Mouse (Mus musculus): ENCODE results near the gene Rps10.
"Not testable (repeated sequence)": the region's sequence is repeated elsewhere in the genome, so short reads cannot be mapped to it uniquely, and the experiment has no call there.

Gene Rps10

DNA sequence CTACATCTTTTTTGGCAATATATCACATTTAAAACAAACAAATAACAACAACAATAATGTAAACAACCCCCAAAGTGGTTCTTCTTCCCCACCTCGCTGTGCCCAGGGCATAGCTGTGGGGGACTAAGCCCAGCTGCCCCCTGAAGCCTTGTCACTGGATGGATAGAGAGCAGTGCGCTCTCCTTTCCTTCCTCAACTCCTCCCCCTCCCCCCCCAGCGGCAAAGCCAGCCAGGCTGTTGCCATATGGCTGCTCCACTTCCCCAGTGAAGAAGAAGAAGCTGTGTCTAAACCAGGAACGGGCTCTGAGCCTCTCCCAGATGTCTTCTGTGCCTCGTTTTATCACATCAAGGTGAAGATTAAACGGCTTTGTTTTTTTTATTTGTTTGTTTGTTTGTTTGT lies 6.6 kb upstream of the Rps10 start:
- DNase-seq = peak; percentile 72 to 86

DNA sequence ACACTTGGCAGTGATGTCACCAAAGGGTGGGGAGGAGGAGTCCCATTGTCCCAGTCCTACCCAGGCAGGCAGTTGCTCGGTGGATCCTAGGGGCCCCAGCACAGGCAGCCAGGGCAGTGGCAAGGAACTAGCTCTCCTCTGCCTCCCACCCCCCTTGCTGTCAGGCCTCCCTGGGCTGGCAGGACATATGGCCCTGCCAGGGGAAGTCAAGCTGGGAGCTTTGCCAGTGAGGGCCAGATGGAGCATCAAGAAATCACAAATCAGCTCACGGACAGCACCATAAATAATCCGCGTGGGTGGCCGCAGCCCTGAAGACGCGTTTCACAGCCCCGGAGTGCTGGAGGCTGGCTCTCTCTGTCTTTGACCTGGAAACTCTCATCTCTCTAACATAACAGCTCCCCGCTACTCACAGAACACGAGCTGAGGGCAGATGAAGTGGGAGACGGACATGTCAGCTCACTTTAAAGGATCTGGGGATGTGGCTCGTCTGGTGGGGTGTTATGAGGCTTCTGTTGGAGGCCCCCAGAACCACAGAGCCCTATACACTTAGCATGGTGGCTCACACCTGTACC lies 6.1 kb upstream of the Rps10 start:
- DNase-seq = peak; percentile 98

DNA sequence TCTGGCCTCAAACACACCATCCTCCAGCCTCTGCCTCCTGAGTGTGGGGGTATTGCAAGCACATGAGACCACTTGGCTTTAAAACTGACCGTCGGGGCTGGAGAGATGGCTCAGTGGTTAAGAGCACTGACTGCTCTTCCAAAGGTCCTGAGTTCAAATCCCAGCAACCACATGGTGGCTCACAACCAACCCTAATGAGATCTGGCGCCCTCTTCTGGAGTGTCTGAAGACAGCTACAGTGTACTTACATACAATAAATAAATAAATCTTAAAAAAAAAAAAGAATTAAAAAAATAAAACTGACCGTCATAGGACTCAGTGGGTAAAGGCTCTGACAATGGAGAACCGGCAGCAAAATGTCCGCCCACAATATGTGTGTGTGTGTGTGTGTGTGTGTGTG lies 3.4 kb upstream of the Rps10 start:
- not testable (repeated sequence) for DNase-seq

DNA sequence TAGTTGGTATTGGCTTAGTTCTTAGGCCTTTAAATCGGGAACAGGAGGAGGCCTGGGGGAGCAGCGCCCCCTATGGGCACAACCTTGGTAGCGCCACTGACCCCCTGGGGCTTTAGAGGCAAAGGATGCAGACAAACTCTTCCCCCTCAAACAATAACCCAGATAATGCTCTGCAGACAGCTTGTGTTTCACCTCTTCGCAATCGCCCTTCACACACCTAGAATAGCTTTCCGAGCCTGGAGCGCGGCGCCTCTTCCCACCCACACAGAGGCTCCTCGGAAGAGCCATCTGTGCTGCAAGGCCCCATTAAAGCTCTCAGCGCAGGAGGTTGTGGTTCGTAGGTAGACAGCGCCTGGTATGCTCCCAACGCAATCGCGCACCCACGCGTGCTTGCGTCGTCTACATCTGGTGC lies 2.5 kb upstream of the Rps10 start:
- DNase-seq = peak; percentile 76 to 80

DNA sequence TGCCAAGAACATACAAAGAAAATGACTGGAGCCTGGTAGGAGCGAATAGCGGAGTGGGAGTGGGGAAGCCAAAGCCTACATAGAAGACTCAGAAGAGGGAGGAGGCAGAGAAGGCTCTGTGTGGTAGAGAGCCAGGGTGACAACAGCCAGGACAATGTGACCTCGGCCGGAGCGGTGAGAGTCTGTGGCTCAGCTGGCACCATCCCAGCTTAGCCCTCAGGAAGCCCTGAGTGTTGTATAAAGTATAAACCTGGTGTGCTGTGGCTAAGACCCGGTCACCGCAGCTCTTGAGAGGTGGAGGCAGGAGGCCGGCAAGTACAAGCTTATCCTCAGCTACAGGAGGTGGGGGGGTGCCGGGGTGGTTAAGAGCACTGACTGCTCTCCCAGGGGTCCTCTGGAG lies 864 bp upstream of the Rps10 start:
- peak; percentile 47 to 64 for DNase-seq

DNA sequence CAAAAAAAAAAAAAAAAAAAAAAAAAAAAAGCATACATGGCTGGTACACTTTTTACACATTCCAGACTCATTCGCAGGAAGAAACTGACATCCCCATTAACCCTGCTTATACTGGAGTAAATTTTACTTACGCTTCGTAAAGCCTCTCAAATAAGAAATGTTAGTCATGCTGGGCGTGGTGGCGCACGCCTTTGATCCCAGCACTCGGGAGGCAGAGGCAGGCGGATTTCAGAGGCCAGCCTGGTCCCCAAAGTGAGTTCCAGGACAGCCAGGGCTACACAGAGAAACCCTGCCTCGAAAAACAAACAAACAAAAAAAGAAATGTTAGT lies 930 bp downstream of the Rps10 start:
- DNase-seq = not testable (repeated sequence)

DNA sequence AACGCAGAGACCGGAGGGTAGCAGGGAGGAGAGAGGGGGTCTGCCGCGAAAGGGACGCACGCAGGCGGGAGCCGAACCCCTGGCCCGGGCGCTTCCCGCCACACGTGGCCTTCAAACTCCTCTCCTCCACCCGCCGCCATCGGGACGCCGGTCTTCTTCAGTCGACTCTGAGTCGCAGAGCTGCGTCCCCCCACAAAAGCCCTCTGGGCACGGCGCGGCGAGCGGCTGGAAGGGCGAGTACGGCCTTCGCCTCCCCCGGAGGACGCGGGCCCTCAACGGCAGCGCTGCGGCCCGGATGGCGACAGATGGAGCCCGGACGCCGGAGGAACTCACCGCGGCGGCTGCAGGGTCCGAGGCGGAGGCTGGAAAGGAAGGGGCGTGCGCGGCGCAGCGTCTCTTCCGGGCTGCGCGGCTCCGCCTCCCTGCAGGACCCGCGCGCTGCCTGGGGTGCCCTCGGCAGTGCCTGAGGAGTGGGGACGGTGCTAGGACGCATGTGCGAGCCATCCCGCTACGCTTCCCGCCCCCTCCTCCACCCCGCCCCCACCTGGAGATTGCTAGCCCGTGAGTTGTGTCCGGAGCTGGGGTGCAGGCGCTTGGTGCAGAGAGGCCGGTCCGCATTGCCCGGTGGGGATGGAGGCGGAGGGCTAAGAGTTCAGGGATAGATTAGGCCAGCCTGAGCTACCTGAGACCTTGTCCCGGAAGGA lies 1.4 kb downstream of the Rps10 start, which contains the start of gene RPS10-NUDT3:
RPS10-NUDT3 (minus strand) TSS at position 352 of the 704 bp plus-strand sequence.
- peak; percentile 90 to 94 for DNase-seq

DNA sequence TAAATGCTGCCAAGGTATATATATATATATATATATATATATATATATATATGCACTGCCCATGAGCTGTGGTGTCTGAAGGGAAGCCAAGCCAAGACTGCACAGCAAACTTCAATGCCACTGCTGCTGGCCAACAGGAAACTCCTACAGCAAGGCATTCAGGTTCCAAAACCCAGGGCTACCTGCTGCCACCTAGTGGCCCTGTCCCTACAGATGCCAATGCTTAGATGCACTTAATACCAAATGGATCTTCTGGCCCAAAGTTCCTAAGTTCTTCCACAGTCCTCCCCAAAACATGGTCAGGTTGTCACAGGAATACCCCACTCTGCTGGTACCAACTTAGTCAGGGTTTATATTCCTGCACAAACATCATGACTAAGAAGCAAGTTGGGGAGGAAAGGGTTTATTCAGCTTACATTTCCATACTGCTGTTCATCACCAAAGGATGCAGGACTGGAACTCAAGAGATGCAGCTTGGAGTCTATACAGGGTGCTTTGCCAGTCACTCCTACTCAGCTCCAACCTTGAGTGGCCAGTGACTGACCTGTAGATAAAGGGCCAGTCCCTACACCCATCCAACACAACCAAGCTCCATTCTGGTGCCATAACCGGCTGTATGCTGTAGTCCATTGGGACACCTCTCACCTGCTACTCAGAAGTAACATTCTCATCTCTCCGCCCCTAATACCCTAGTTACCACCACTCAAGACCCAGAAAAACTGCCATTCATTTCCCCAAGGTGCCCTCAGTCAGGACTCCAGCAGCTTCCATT lies 7.0 kb downstream of the Rps10 start:
- DNase-seq = peak; percentile 87 to 94

DNA sequence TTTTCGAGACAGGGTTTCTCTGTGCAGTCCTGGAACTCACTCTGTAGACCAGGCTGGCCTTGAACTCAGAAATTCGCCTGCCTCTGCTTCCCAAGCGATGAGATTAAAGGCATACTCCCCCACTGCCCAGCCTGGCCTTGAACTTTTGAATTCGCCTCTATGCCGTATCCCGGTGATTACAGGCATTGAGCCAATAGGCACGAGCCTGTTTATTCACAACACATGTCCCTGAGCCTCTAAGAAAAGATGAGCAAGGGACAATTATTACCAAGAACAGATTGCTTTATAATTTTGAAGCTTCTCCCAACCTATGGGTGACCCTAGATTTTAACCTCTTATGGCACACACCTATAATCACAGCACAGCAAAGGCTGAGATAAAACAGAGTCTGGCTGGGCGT lies 8.1 kb downstream of the Rps10 start:
- no peak for DNase-seq

DNA sequence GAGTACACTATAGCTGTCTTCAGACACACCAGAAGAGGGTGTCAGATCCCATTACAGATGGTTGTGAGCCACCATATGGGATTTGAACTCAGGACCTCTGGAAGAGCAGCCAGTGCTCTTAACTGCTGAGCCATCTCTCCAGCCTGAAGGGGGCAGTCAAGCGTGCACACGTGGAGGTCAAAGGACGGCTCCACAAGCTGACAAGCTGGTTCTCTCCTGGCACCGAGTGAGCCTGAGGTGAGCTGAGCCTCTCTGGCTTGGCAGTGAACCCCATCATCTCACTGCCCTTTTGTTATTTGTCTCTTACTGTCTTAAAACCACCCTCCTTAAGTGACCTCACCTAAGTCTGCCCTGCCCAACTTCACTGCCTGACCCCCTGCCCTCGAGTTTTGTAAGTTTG lies 9.0 kb downstream of the Rps10 start:
- DNase-seq = no peak

DNA sequence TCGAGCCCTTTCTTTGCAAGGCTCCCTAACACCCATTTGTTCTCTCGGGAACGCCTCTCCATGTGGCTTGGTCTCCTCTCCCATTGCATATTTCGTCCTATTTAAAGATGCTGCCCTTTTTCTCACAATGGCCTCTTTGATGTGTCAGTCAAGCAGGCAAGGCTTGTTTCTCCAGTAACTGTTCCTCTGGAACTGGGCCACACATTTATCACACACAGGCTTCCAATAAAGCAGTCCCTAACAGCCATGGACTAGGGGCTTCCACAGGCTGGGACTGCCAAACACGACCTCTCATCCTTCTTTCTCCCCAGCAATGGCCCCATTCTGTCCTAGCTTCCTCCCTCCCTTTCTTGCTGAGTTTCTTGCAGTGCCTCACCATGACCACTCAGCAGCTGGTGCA lies 9.8 kb downstream of the Rps10 start:
- DNase-seq = no peak

DNA sequence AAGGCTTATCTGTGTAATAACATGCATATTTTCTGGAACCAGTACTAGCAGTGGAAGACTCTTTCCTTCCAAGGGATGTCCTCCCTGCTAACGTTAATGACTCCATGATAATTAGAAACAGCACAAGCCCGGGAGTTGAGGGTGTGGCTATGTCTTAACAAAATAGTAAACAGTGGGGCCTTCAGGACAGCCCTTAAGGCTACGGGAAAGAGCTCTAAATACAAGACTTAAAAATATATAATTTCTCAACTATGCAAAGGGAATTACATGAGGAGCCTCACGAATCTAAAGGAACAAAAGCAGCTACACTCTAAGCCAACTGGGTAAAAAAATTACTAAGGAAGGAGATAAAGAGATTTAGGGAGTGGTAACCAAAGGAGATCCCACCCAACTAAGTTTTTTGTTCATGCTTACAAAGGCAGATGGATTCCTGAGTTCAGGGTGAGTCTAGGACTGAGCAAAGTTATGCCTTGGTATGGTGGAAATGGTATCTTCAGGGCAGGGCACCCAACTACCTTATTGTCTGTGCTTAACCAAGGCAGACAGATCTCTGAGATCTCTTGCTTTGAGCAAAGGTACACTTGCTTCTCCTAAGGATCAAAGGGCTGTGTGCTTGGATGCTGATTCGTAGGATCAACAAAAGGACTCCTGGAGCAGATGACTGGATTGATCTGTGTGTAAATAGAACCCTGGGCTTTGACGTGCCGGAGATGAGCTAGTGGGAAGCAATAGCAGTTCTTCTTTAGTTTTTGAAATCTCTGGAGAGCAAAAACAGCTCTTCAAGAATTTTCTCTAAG lies 10.8 kb downstream of the Rps10 start:
- DNase-seq = no peak

DNA sequence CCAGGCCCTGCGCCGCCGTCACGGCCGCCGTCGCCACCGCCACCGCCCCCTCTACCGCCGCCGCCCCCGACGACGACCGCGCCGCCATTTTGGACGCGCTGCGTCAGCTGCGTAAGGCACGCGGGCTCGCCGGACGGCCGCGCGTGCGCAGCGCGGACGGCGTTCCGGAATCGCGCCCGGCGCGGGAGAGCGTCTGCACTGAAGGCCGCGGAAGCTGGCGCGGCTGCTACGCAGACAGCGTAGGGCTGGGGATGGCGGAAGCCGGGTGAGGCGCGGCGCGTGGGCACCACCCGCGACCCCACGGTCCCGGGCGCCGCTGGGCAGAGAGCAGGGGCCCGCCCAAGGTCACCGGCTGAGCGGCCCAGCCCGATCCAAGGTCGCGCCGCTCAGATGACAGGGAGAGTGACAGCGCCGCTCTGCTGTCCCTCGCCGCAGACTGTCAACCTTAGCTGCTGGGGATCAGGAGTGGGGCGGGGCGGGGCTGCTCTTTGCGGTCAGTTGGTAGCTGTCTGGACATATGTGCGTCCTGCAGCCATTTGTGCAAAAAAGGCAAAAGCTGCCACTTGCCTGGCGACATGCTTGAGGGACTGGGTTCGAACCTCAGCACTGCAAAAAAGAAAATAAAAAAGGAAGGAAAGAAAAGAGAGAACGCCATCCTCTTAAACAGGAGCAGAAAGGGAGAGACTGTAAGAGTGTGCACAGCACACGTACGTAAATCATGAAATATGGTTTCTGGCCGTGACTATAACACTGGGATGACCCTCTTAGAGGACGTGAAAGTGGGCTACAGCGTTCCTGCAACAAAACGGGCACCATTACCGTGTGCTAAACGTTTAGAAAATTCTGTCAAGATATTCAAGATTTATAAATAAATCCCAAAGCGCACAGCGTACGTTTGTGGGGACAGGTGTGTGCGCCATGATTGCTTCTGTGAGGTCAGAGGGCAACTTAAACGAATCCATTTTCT lies 12.8 kb downstream of the Rps10 start, which contains the start of gene Nudt3:
Nudt3 (minus strand) TSS at position 136 of the 967 bp plus-strand sequence.
- DNase-seq = peak; percentile 96

DNA sequence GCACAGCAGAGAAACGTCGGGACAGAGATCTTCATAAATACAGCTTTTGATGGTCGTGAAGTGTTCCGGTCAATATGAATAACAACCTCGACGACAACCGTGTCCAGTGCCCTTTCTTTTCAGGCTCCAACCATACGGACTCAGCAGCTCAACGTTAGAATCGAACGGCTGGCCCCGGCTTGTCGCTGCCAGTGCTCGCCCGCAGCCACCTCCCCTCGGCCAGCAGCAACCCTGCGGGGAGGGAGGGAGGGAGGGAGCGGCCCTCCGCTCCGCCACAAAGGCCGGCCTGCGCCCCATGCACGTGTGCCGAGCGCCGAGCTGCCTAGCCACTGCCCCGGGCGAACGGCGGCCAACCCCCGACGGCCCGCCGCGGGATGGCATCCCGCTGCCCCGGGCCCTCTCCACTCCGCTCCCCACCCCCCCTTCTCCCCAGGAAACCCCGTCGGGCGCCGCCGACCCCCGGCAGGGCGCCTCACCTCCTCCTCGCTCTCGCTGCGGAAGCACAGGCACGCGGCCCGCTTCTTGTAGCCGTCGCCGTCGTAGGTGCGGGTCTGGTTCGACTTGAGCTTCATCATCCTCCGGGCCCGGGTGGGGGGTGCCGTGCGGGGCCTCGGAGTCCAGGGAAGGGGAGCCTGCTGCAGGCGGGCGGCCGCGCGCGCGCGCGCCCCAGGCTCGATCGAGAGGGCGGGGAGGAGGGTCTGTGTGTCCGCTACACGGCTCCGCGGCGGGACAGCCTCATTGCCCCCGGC lies 13.7 kb downstream of the Rps10 start:
- DNase-seq = peak; percentile 77 to 81

DNA sequence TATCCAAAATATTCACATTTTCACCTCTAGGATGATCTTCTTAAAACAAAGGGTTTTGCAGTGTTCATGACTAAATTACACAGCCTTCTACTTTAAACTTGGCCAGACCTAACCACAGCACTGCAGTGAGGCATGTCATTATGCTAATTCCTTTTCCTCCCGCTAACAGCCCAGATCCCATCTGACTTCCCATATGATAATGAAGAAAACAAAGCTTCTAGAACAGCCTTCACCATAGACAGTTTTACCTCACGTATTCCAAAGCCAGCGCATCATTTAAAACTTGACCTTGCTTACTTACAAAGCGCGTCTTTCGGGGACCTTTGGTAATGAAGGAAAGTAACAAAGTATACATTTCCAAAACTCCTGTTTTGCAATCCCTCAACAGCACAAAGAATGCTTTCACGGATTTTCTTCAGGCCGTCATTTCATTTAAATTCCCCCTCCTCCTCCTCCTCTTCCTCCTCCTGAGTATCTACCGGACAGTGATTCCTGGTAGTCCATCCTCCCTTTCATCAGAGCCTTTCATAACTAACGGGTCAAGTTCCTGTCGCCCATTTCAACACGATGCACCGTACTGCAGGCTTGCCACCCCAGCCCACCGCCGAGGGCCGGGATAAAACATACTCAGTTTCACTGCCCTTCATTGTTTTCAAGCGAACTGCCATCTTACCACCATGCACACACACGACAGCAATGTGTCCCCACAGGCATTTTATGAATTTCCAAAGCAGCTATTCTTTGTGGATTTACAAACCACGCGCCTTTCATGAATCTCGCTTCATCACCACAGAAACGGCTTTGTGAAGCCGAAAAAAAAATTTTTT lies 14.6 kb downstream of the Rps10 start:
- peak; percentile 50 to 59 for DNase-seq

DNA sequence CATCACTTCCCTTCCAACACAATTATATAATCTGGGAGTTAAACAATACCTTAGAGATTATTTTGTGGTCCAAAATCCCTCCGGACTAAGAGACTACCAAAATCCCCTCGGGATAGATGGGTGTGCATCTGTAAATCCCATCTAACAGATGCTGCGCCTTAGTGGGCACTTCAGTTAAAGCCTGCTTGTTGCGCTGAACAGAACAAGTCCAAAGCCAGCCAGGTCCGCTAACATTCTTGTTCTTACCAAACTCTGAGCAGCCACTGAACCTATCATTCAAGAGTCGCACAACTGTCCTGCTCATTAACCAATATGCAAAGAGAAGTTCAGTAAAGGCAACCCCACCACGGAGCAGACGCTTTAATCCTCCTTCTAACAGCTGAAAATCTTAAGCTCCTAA lies 15.3 kb downstream of the Rps10 start:
- no peak for DNase-seq

DNA sequence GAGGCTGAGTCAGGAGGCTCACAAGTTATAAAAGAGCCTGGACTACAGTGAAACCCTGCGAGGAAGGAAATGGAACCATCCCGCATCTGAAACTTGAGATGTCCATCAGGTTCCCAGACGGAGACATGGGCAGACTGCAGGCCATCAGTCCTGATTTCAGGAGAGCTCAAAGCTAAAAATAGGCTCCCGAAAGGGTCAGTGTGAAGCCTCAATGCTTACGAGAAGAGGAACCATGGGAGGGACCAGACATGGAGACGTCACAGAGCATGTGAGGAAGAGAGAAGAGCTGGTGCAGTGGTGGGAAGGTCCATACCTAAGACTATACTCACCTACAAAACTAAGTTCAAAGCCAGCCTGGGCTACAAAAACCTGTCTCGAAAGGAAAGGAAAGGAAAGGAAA lies 21.1 kb downstream of the Rps10 start:
- DNase-seq = no peak

DNA sequence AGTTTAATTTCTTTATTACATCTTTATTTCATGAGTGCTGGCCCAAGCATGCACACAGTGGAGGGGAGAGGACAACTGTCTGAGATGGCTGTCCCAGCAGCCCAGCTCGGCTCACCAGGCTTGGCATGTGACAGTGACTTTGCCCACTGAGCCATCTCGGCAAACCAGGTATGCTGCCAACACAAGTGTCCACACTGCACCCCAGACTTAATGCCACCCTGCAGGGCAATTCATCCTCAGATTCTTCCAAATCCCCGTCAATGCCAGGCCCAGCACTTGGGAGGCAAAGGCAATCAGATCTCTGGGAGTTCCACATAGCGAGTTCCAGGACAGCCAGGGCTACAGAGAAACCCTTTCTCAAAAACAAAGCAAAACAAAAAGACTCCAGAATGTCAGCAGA lies 23.5 kb downstream of the Rps10 start:
- peak; percentile 62 to 65 for DNase-seq

DNA sequence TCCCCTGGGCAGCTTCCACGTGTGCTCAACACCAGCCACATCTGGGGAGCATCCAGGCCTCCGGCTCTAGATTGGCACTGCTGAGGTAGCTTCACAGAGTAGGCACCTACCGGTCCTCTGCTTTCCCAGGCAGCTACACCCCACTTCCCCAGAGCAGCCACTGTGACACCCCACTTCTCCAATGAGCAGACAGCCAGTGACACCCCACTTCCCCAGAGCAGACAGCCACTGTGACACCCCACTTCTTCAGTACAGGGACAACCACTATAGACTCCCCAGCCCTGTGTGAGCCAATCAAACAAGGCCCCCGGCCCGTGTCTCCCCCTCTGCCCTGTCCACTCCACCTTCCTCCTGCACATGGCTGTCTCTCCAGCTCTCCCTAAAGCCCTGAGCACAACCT lies 24.5 kb downstream of the Rps10 start:
- DNase-seq = no peak

DNA sequence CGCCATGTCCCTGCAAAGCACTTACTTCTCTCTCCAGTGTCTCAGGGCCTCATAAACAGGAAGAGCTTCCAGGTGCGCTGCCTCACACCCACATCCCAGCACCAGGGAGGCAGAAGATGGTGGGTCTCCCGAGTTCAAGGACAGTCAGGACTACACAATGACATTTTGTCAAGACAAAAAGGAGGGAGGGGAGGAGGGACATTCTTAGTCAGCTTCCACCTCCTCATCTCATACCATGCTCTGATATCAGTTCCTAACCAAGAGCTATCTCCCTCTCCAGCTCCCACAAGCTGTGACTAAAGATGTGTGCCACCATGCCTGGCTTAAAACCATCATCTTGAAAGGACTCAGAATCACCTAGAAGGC lies 25.0 kb downstream of the Rps10 start:
- DNase-seq = no peak

All from cerebellum, postnatal 25 days (tissue).